Mouse (Mus musculus) liver, adult 2 months (tissue): ENCODE data around the gene Phex.

Source experiments
- CTCF ChIP-seq: fragments of 200-500 bp; IDR thresholded peaks from 2 replicates; pipeline ENCODE4 v1.5.1; 2011; ENCODE audit warnings: low read depth, low read length, control low read depth
- POLR2A ChIP-seq: fragments of 200-500 bp; IDR thresholded peaks from 2 replicates; pipeline ENCODE4 v1.6.1; 2011; ENCODE audit warnings: low read length, control low read depth; ENCODE audit not compliant: insufficient read depth; ENCODE audit errors: extremely low read depth

DNA sequence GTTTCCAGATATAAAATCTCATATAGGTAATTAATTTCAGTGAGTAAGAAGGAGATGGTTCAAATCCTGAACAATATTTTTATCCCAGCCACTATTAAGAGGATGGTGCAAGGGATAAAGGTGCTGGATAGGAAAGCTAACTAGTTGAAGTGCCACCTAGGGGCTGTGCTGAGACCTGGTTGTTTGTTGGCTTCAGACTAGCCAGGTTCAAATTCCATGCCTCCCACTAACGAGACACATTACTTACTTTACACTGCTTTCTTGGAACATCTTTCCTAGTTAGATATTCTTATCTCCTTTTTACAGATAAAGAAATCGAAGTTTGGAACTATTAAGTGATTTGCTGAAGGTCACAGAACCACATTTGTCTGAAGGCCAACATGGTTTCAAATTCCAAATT lies 4.3 kb upstream of the Phex start:
- TF ChIP-seq CTCF (no peak), POLR2A (no peak)
